Mouse (Mus musculus): ENCODE data around the gene 1700029H14Rik. TPM values are rescaled to one million over a fixed set of nuclear protein-coding genes. Genes with fewer than 3 reads are reported as not detected.

The 1700029H14Rik gene
- polyA plus RNA-seq (2012; rRNA removed): 0.21 TPM in 1 of 2 replicates, not detected in the other

GRCm38 (mm10) chr8:13562118-13562517 is at the start of gene 1700029H14Rik:
TSS of gene 1700029H14Rik (minus strand) at chr8:13562461.

Other genes starting within 250 kb of the 1700029H14Rik start
- 29.9 and 30.5 TPM in 2 replicates for gene Tfdp1, start 223.7 kb downstream of the 1700029H14Rik start, polyA plus RNA-seq (2012; rRNA removed)
- gene Atp4b, start 165.6 kb downstream of the 1700029H14Rik start, polyA plus RNA-seq (2012; rRNA removed): not detected in 2 replicates
- not detected in 2 replicates for gene Grk1, start 157.4 kb downstream of the 1700029H14Rik start, polyA plus RNA-seq (2012; rRNA removed)
- 9.0 and 14.6 TPM in 2 replicates for gene Tmem255b, start 127.3 kb downstream of the 1700029H14Rik start, polyA plus RNA-seq (2012; rRNA removed)
- 343 and 357 TPM in 2 replicates for gene Gas6, start 68.0 kb downstream of the 1700029H14Rik start, polyA plus RNA-seq (2012; rRNA removed)
- 20.3 and 21.2 TPM in 2 replicates for gene Rasa3, start 115.1 kb upstream of the 1700029H14Rik start, polyA plus RNA-seq (2012; rRNA removed)
- not detected in 2 replicates for gene Cfap97d2, start 143.4 kb upstream of the 1700029H14Rik start, polyA plus RNA-seq (2012; rRNA removed)
- gene Cdc16, start 195.2 kb upstream of the 1700029H14Rik start, polyA plus RNA-seq (2012; rRNA removed): 24.9 and 28.0 TPM in 2 replicates
- 9.1 and 9.4 TPM in 2 replicates for gene Upf3a, start 223.2 kb upstream of the 1700029H14Rik start, polyA plus RNA-seq (2012; rRNA removed)

All from colon, adult 2 months (tissue).